Mouse (Mus musculus): Measurements from ENCODE around the gene Kank1. TPM values are rescaled to one million over a fixed set of nuclear protein-coding genes. Genes with fewer than 3 reads are reported as not detected.

Kank1 gene
- total RNA-seq (2014; rRNA removed) (21.9 and 23.3 TPM in 2 replicates), polyA plus RNA-seq (2015; fragmentation: Nextera tagmentation; extraction: Ambion mirVana) (13.4 and 13.5 TPM in 2 replicates)

GRCm38 (mm10) chr19:25236596-25237491, at the start of gene Kank1:
Gene Kank1, plus strand, starts transcription at chr19:25236975.
- peak within 1 kb of the TSS; percentile 54 for H3K9ac ChIP-seq (replicated peaks; ENCODE audit: low read length)
- DNase-seq (ENCODE audit: low spot score) = peak; percentile 70
- peaks cover 9% of the 10 kb centered on the region; the same call in 1 of the 2 replicates for H3K4me1 ChIP-seq (ENCODE audit: insufficient read depth, low read length)
- peak; percentile 87 for ATAC-seq
- no peaks in the 10 kb centered on the region for H3K27me3 ChIP-seq (ENCODE audit: insufficient read depth, low read length)
- peak within 1 kb of the TSS; percentile 60 for H3K27ac ChIP-seq
- H3K4me3 ChIP-seq (ENCODE audit: low read length) = peak within 1 kb of the TSS; percentile 73
- no peak for TF ChIP-seq CTCF (IDR thresholded peaks at IDR 0.05; ENCODE audit: low read depth)
- no peaks in the 10 kb centered on the region for H3K9me3 ChIP-seq (ENCODE audit: low read length)
- peak within 1 kb of the TSS; percentile 98 for H3K4me2 ChIP-seq (ENCODE audit: low read depth, low read length)
- WGBS = 1% methylated on average over 76 of the region's 76 CpGs
- H3K36me3 ChIP-seq (ENCODE audit: insufficient read depth, low read length) = no peaks in the 10 kb centered on the region

- H3K36me3 ChIP-seq (ENCODE audit: insufficient read depth, low read length) = no peaks in the 10 kb centered on the region
- no peaks in the 10 kb centered on the region for H3K9me3 ChIP-seq (ENCODE audit: low read length)
- no peak overlapping the region for H3K4me3 ChIP-seq (ENCODE audit: low read length)
- no peak overlapping the region for H3K27ac ChIP-seq
- no peaks in the 10 kb centered on the region for H3K27me3 ChIP-seq (ENCODE audit: insufficient read depth, low read length)
- DNase-seq (ENCODE audit: low spot score) (no peak), ATAC-seq (no peak)
- no peak for TF ChIP-seq CTCF (IDR thresholded peaks at IDR 0.05; ENCODE audit: low read depth)
- H3K4me2 ChIP-seq (ENCODE audit: low read depth, low read length) = no peak overlapping the region
- no peak overlapping the region for H3K9ac ChIP-seq (replicated peaks; ENCODE audit: low read length)
- 78% methylated on average over 18 of the region's 18 CpGs for WGBS
- H3K4me1 ChIP-seq (ENCODE audit: insufficient read depth, low read length) = no peaks in the 10 kb centered on the region
Observed at GRCm38 (mm10) chr19:25187681-25188080, 49.1 kb upstream of the Kank1 start.

DNA sequence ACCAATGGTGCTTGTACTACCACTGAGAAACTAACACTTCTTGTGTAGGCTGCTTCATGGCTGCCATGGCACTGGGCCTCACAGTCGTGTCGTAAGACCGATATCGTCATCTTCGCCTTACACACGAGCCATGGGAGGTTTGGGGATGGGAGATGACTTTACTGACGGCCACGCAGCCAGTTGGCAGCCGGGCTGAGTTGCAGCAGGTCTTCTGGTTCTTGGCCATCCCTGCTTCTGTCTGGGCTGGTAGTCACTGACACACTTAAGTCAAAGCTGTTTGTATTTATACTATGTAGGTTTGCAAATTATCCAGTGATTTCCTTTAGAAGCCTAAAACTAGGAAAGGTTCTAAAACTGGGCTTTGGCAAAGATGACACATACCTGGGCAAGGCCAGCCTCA, 43.0 kb upstream of the Kank1 start:
- Histone ChIP-seq H3K27me3 (ENCODE audit: insufficient read depth, low read length) (no peaks in the 10 kb centered on the region), H3K36me3 (ENCODE audit: insufficient read depth, low read length) (no peaks in the 10 kb centered on the region), H3K27ac (no peak overlapping the region), H3K4me1 (ENCODE audit: insufficient read depth, low read length) (no peaks in the 10 kb centered on the region), H3K9ac (replicated peaks; ENCODE audit: low read length) (no peak overlapping the region), H3K4me3 (ENCODE audit: low read length) (no peak overlapping the region), H3K9me3 (ENCODE audit: low read length) (no peaks in the 10 kb centered on the region), H3K4me2 (ENCODE audit: low read depth, low read length) (no peak overlapping the region)
- WGBS = 93% methylated on average over 9 of the region's 9 CpGs
- ATAC-seq (no peak), DNase-seq (ENCODE audit: low spot score) (no peak)
- no peak for TF ChIP-seq CTCF (IDR thresholded peaks at IDR 0.05; ENCODE audit: low read depth)

GRCm38 (mm10) chr19:25200081-25200860, 36.5 kb upstream of the Kank1 start:
- no peak overlapping the region for H3K9ac ChIP-seq (replicated peaks; ENCODE audit: low read length)
- H3K9me3 ChIP-seq (ENCODE audit: low read length) = no peaks in the 10 kb centered on the region
- DNase-seq (ENCODE audit: low spot score) (peak; percentile 22), ATAC-seq (no peak)
- no peak overlapping the region for H3K4me3 ChIP-seq (ENCODE audit: low read length)
- TF ChIP-seq CTCF (IDR thresholded peaks at IDR 0.05; ENCODE audit: low read depth) = no peak
- no peaks in the 10 kb centered on the region for H3K36me3 ChIP-seq (ENCODE audit: insufficient read depth, low read length)
- 65% methylated on average over 13 of the region's 13 CpGs for WGBS
- no peak overlapping the region for H3K27ac ChIP-seq
- no peaks in the 10 kb centered on the region for H3K27me3 ChIP-seq (ENCODE audit: insufficient read depth, low read length)
- no peak overlapping the region for H3K4me2 ChIP-seq (ENCODE audit: low read depth, low read length)
- H3K4me1 ChIP-seq (ENCODE audit: insufficient read depth, low read length) = no peaks in the 10 kb centered on the region

- Histone ChIP-seq H3K27ac (no peak overlapping the region), H3K4me3 (ENCODE audit: low read length) (no peak overlapping the region), H3K4me2 (ENCODE audit: low read depth, low read length) (no peak overlapping the region), H3K27me3 (ENCODE audit: insufficient read depth, low read length) (no peaks in the 10 kb centered on the region), H3K4me1 (ENCODE audit: insufficient read depth, low read length) (peaks cover 6% of the 10 kb centered on the region; the same call in 1 of the 2 replicates), H3K9me3 (ENCODE audit: low read length) (no peaks in the 10 kb centered on the region), H3K9ac (replicated peaks; ENCODE audit: low read length) (no peak overlapping the region), H3K36me3 (ENCODE audit: insufficient read depth, low read length) (no peaks in the 10 kb centered on the region)
- 84% methylated on average over 12 of the region's 12 CpGs for WGBS
- DNase-seq (ENCODE audit: low spot score) (no peak), ATAC-seq (no peak)
- no peak for TF ChIP-seq CTCF (IDR thresholded peaks at IDR 0.05; ENCODE audit: low read depth)
Observed at GRCm38 (mm10) chr19:25203077-25203476, 33.7 kb upstream of the Kank1 start.

DNA sequence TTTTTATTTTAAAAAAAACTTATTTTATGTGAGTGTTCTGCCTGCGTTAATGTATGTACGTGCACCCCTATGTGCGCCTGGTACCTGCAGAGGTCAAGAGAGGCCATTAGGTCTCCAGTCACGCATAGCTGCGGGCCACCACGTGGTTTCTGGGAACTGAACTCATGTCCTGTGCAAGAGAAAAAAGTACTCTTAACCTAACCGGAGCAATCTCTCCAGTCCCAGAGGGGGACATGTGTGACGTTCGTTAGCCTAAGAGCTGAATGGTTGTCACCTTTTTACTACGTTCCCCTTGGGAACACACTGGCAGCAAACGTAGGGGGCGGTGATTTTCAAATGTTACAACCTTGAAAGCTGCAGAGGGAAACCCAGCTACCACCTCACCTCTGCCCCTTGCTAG, 29.8 kb upstream of the Kank1 start:
- H3K4me3 ChIP-seq (ENCODE audit: low read length) = no peak overlapping the region
- no peak for TF ChIP-seq CTCF (IDR thresholded peaks at IDR 0.05; ENCODE audit: low read depth)
- WGBS = 68% methylated on average over 12 of the region's 12 CpGs

More for the DNA sequence above, 29.8 kb upstream of the Kank1 start:
- H3K9me3 ChIP-seq (ENCODE audit: low read length) = no peaks in the 10 kb centered on the region
- no peak overlapping the region for H3K27ac ChIP-seq
- no peak overlapping the region for H3K9ac ChIP-seq (replicated peaks; ENCODE audit: low read length)
- H3K4me1 ChIP-seq (ENCODE audit: insufficient read depth, low read length) = peaks cover 8% of the 10 kb centered on the region; the same call in 1 of the 2 replicates
- ATAC-seq (no peak), DNase-seq (ENCODE audit: low spot score) (no peak)
- H3K4me2 ChIP-seq (ENCODE audit: low read depth, low read length) = no peak overlapping the region
- no peaks in the 10 kb centered on the region for H3K36me3 ChIP-seq (ENCODE audit: insufficient read depth, low read length)
- H3K27me3 ChIP-seq (ENCODE audit: insufficient read depth, low read length) = no peaks in the 10 kb centered on the region

Data from hindbrain, postnatal 0 days (tissue).